Mouse (Mus musculus) lung, adult 2 months (tissue): ENCODE data around the gene Gnao1. TPM values are rescaled to one million over a fixed set of nuclear protein-coding genes. Genes with fewer than 3 reads are reported as not detected.

Source experiments
- DNase-seq: peaks from one replicate; pipeline ENCODE4 v3.0.0; 2022
- H3K4me1 ChIP-seq: fragments of 200-500 bp; 2 replicates; pipeline ENCODE4 v1.6.1; 2011; ENCODE audit warnings: low read length; ENCODE audit not compliant: control insufficient read depth, insufficient read depth
- H3K4me3 ChIP-seq: fragments of 200-500 bp; replicated peaks from 2 replicates; pipeline ENCODE3; 2011; ENCODE audit warnings: low read depth, mild to moderate bottlenecking, control low read depth, low read length; ENCODE audit errors: extremely low read depth
- CTCF ChIP-seq: fragments of 200-500 bp; IDR thresholded peaks from 2 replicates; pipeline ENCODE4 v1.5.1; 2011; ENCODE audit warnings: mild to moderate bottlenecking, low read length, control low read depth; ENCODE audit not compliant: insufficient read depth
- POLR2A ChIP-seq: fragments of 200-500 bp; IDR thresholded peaks from 2 replicates; pipeline ENCODE4 v1.6.1; 2011; ENCODE audit warnings: low read depth, mild to moderate bottlenecking, control low read depth, low read length, borderline replicate concordance; ENCODE audit errors: extremely low read depth
- WGBS: fragments of 180-500 bp; shearing (Covaris S2); methylation state at CpG from one replicate; pipeline ENCODE4 v1.1.7; 2018; 5-methylcytosine and 5-hydroxymethylcytosine counted together
- polyA plus RNA-seq: library from polyadenylated mRNA; depleted of rRNA; stranded (reverse); fragments of >200 nt; gene quantifications from 2 replicates; pipeline ENCODE4 v1.2.3, GENCODE M21; 2012; rRNA removed

Gene Gnao1
- polyA plus RNA-seq, result 31.8 and 38.4 TPM in 2 replicates

- no peak for DNase-seq
- Histone ChIP-seq H3K4me1 (no peaks in the 10 kb centered on the region; the same call in 1 of the 2 replicates), H3K4me3 (peak within 1 kb of the TSS; percentile 80)
- no peak for TF ChIP-seq CTCF
- TF ChIP-seq POLR2A, result no peak
- WGBS, result 10% methylated on average over 9 of the region's 9 CpGs
Measured at GRCm38 (mm10) chr8:93809686-93810027, at the start of gene Gnao1. Gene Gnao1, plus strand, starts transcription at chr8:93809966.

- H3K4me3 ChIP-seq, result no peak overlapping the region
- DNase-seq, result no peak
- 48% methylated on average over 3 of the region's 3 CpGs for WGBS
- no peaks in the 10 kb centered on the region for H3K4me1 ChIP-seq
- TF ChIP-seq POLR2A (no peak), CTCF (no peak)
Measured at GRCm38 (mm10) chr8:93777605-93778004, 32.2 kb upstream of the Gnao1 start.

GRCm38 (mm10) chr8:93809226-93809625 lies 540 bp upstream of the Gnao1 start:
- no peak overlapping the region for H3K4me3 ChIP-seq
- WGBS, result 80% methylated on average over 3 of the region's 3 CpGs
- H3K4me1 ChIP-seq, result no peaks in the 10 kb centered on the region; the same call in 1 of the 2 replicates
- DNase-seq, result no peak
- TF ChIP-seq POLR2A (no peak), CTCF (no peak)

GRCm38 (mm10) chr8:93810028-93810858 lies 477 bp downstream of the Gnao1 start:
- peak overlapping the region; percentile 80 for H3K4me3 ChIP-seq
- no peak for TF ChIP-seq POLR2A
- TF ChIP-seq CTCF, result no peak
- WGBS, result 1% methylated on average over 70 of the region's 116 CpGs
- no peaks in the 10 kb centered on the region; the same call in 1 of the 2 replicates for H3K4me1 ChIP-seq
- DNase-seq, result peak; percentile 57

DNA sequence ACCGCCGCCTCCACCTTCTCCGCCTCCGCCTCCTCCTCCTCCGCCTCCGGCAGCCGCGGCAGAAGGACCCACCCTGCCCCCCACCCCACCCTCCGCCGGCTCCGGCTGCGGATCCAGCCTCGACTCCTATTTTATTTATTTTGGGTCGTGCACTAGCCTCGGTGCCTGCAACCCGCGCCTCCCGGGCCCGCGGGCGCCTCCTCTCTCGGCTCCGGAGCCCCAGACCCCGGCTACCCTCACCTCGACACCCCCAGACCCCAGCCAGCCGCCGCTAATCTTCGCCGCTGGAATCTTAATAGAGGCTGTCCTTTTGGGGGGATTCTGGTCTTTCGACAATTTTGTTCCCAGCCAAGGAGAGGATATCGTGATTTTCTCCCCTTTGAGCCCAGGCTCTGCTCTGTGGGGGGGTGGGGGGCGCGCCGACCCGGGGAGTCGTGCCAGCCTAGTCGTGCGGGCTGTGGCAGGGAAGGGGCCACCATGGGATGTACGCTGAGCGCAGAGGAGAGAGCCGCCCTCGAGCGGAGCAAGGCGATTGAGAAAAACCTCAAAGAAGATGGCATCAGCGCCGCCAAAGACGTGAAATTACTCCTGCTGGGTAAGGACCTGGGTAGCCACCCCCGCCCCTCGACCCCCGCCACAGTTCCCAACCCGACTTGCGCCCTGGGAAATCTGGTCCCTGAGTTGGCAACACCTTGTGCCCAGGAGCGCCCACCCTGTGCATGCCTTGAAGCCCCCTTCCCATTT lies 1.3 kb downstream of the Gnao1 start:
- WGBS, result 1% methylated on average over 47 of the region's 53 CpGs
- no peak for DNase-seq
- Histone ChIP-seq H3K4me3 (peak overlapping the region; percentile 61), H3K4me1 (no peaks in the 10 kb centered on the region; the same call in 1 of the 2 replicates)
- TF ChIP-seq POLR2A (no peak), CTCF (no peak)

DNA sequence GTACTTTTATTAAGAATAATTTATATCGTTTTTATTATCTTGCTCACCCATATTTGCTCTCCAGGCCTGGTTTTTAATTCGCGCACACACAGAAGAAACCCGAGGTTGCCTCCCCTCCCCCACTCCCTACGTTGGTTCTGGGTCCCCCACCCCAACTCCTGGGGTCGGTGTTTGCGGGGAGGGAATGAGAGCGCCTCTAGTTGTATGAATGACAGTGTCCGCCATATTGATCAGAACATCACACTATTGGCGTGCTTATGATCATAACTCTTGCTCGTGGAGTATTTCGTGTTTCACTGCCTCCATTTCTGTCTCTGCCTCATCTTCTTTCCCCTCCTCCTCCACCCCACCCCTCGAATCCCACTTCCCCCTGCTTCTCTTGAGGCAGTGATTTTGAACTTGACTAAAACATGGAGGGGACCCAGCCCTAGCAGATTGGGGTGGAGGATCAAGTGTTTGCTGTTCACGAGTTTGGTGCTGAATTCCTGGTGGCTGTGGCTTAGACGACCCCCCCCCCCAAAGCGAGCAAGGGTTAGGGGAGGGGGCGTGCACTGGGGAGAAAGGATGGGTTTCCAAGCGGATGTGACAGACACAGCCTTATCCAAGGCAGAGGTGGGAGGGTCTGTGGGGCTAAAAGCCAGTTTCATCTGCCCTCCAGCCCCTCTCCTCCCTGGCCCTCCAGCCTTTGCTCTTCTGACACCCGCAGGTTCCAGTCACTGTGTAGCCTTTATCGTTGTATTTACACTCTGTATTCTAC lies 2.1 kb downstream of the Gnao1 start:
- H3K4me3 ChIP-seq, result peak overlapping the region; percentile 15
- DNase-seq, result no peak
- no peaks in the 10 kb centered on the region; the same call in 1 of the 2 replicates for H3K4me1 ChIP-seq
- no peak for TF ChIP-seq POLR2A
- TF ChIP-seq CTCF, result no peak
- 16% methylated on average over 20 of the region's 20 CpGs for WGBS

GRCm38 (mm10) chr8:93812566-93813404 lies 3.0 kb downstream of the Gnao1 start:
- 11% methylated on average over 35 of the region's 35 CpGs for WGBS
- H3K4me1 ChIP-seq, result no peaks in the 10 kb centered on the region; the same call in 1 of the 2 replicates
- peak overlapping the region; percentile 43 for H3K4me3 ChIP-seq
- no peak for DNase-seq
- TF ChIP-seq CTCF (no peak), POLR2A (no peak)

DNA sequence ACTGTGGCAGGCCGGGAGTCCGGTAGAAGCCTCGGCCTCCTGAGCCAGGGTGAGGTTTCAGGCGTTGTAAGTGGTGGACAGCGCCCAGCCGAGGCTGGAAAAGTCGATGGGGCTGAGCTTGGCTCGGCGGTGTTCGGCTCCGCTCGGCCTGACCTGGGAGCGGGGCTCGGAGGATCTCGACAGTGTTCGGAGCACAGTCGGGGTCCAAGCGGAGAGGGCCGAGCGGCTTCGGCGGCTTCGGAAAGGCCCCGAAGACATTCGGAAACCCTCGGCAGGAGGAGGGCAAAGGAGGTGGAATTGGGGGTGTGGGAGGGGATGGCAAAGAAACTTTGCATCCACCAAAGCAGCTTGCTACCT lies 3.6 kb downstream of the Gnao1 start:
- 2% methylated on average over 26 of the region's 26 CpGs for WGBS
- H3K4me1 ChIP-seq, result no peaks in the 10 kb centered on the region; the same call in 1 of the 2 replicates
- peak; percentile 63 for DNase-seq
- no peak overlapping the region for H3K4me3 ChIP-seq
- TF ChIP-seq POLR2A (no peak), CTCF (no peak)

DNA sequence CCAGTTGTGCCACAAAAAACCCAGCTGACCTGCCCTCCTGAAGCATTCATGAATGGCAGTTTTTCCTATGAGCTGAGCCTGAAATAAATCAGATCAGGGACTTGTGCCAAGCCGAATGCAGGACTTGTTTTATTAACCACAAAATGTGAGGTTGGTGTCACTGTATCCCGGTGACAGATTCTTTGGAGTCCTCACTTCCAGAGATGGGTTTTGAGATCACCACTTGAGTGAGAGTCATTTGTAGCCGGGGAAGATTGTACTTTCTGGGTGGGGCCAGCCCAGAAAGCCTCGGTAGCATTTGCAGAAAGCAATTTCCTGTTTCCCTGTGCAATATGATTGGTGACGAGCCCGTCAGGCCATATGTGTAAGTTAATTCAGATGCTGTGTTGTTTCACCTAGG lies 4.5 kb downstream of the Gnao1 start:
- H3K4me1 ChIP-seq, result no peaks in the 10 kb centered on the region; the same call in 1 of the 2 replicates
- no peak overlapping the region for H3K4me3 ChIP-seq
- WGBS, result 47% methylated on average over 6 of the region's 6 CpGs
- TF ChIP-seq POLR2A, result no peak
- TF ChIP-seq CTCF, result no peak
- no peak for DNase-seq
